Mouse (Mus musculus) spleen, postnatal 4 days (tissue): ENCODE results near the gene Zfp697.
A peak's percentile ranks its signal among the peaks of the same experiment; 100 is the strongest.

ENCODE experiments used
- DNase-seq, 2 experiments: peaks; one replicate each; pipeline ENCODE4 v3.0.0; 2022; ENCODE audit warnings: low spot score in 2 of 2

The Zfp697 gene

GRCm38 (mm10) chr3:98382246-98382939 is at the start of gene Zfp697:
Gene Zfp697, plus strand, starts transcription at chr3:98382461.
- no peak for DNase-seq

- no peak for DNase-seq
Observed at GRCm38 (mm10) chr3:98334010-98334409, 48.3 kb upstream of the Zfp697 start.

- DNase-seq, result no peak
Observed at GRCm38 (mm10) chr3:98335331-98335730, 46.9 kb upstream of the Zfp697 start.

- peak in 1 of 2 experiments; percentile 19 for DNase-seq
Observed at GRCm38 (mm10) chr3:98335886-98336285, 46.4 kb upstream of the Zfp697 start.

GRCm38 (mm10) chr3:98336661-98337654 is 45.3 kb upstream of the Zfp697 start:
- DNase-seq, result no peak

- DNase-seq, result peak; percentile 31 to 66
Observed at GRCm38 (mm10) chr3:98338584-98339041, 43.6 kb upstream of the Zfp697 start.

GRCm38 (mm10) chr3:98339097-98339705 is 43.1 kb upstream of the Zfp697 start:
- DNase-seq, result peak; percentile 20 to 73

GRCm38 (mm10) chr3:98339706-98340109 is 42.6 kb upstream of the Zfp697 start, which contains the start of gene Phgdh:
Gene Phgdh, minus strand, starts transcription at chr3:98339990.
- peak; percentile 66 to 73 for DNase-seq

- DNase-seq, result no peak
Observed at GRCm38 (mm10) chr3:98340818-98341594, 41.3 kb upstream of the Zfp697 start.

- no peak for DNase-seq
Observed at GRCm38 (mm10) chr3:98343235-98343634, 39.0 kb upstream of the Zfp697 start.

GRCm38 (mm10) chr3:98348106-98348505 is 34.2 kb upstream of the Zfp697 start:
- no peak for DNase-seq

GRCm38 (mm10) chr3:98348705-98349104 is 33.6 kb upstream of the Zfp697 start:
- no peak for DNase-seq

GRCm38 (mm10) chr3:98353892-98354291 is 28.4 kb upstream of the Zfp697 start:
- DNase-seq, result peak; percentile 43 to 81

GRCm38 (mm10) chr3:98355344-98356025 is 26.8 kb upstream of the Zfp697 start:
- DNase-seq, result no peak

- DNase-seq, result no peak
Observed at GRCm38 (mm10) chr3:98356026-98356365, 26.3 kb upstream of the Zfp697 start.

GRCm38 (mm10) chr3:98356632-98357370 is 25.5 kb upstream of the Zfp697 start:
- DNase-seq, result no peak

- no peak for DNase-seq
Observed at GRCm38 (mm10) chr3:98362753-98363152, 19.5 kb upstream of the Zfp697 start.

- DNase-seq, result no peak
Observed at GRCm38 (mm10) chr3:98366086-98366485, 16.2 kb upstream of the Zfp697 start.

- no peak for DNase-seq
Observed at GRCm38 (mm10) chr3:98366823-98367222, 15.4 kb upstream of the Zfp697 start.

GRCm38 (mm10) chr3:98368283-98368682 is 14.0 kb upstream of the Zfp697 start:
- DNase-seq, result no peak
